Mouse (Mus musculus): ENCODE results near the gene Trpm8. TPM values are rescaled to one million over a fixed set of nuclear protein-coding genes. Genes with fewer than 3 reads are reported as not detected.

The Trpm8 gene
- total and polyA plus RNA-seq, 2 experiments from 2014 or later, result 0.36 to 0.38 TPM

GRCm38 (mm10) chr1:88235894-88236415 lies 41.5 kb upstream of the Trpm8 start:
- Histone ChIP-seq H3K4me3 (ENCODE audit: low read depth, low read length) (no peak overlapping the region), H3K9ac (no peak overlapping the region), H3K36me3 (ENCODE audit: insufficient read depth) (no peaks in the 10 kb centered on the region), H3K4me1 (ENCODE audit: insufficient read depth) (no peaks in the 10 kb centered on the region), H3K4me2 (ENCODE audit: low read depth) (no peak overlapping the region), H3K27me3 (ENCODE audit: insufficient read depth, low read length) (no peaks in the 10 kb centered on the region), H3K27ac (ENCODE audit: low read depth, low read length) (no peak overlapping the region), H3K9me3 (ENCODE audit: low read length) (peaks cover 98% of the 10 kb centered on the region)
- ATAC-seq, result no peak
- no peak for DNase-seq
- no peak for TF ChIP-seq CTCF (IDR thresholded peaks at IDR 0.05; ENCODE audit: low read depth)
- WGBS, result 60% methylated on average over 4 of the region's 4 CpGs

DNA sequence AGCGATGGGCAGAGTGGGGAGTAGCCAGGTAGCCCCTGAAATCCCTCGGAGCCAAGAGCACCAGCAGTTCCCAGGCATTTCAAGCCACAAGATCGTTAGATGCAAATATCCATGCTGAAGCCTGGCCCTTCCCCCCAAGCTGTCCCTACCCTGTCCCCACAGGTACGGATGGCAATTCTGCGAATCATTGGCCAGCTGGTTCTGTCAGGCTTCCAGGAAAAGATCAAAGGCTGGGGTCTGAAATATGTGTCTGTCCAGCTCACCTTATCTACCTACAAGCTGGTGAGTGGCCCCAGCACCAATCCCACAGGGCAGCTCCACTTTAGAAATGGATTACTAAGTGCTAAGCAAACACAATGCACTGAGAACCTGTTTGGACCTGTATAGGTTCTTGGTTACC lies 40.1 kb upstream of the Trpm8 start:
- DNase-seq, result no peak
- no peak overlapping the region for H3K4me2 ChIP-seq (ENCODE audit: low read depth)
- no peak for ATAC-seq
- no peak overlapping the region for H3K27ac ChIP-seq (ENCODE audit: low read depth, low read length)
- peaks cover 98% of the 10 kb centered on the region for H3K9me3 ChIP-seq (ENCODE audit: low read length)
- WGBS, result 79% methylated on average over 5 of the region's 5 CpGs
- no peaks in the 10 kb centered on the region for H3K4me1 ChIP-seq (ENCODE audit: insufficient read depth)
- H3K36me3 ChIP-seq (ENCODE audit: insufficient read depth), result no peaks in the 10 kb centered on the region
- no peak for TF ChIP-seq CTCF (IDR thresholded peaks at IDR 0.05; ENCODE audit: low read depth)
- H3K9ac ChIP-seq, result no peak overlapping the region
- H3K4me3 ChIP-seq (ENCODE audit: low read depth, low read length), result no peak overlapping the region
- no peaks in the 10 kb centered on the region for H3K27me3 ChIP-seq (ENCODE audit: insufficient read depth, low read length)

GRCm38 (mm10) chr1:88238771-88239170 lies 38.7 kb upstream of the Trpm8 start:
- no peak for ATAC-seq
- DNase-seq, result no peak
- 81% methylated on average over 6 of the region's 6 CpGs for WGBS

GRCm38 (mm10) chr1:88240072-88240471 lies 37.4 kb upstream of the Trpm8 start:
- H3K27me3 ChIP-seq (ENCODE audit: insufficient read depth, low read length), result no peaks in the 10 kb centered on the region
- H3K9me3 ChIP-seq (ENCODE audit: low read length), result peaks cover 97% of the 10 kb centered on the region
- TF ChIP-seq CTCF (IDR thresholded peaks at IDR 0.05; ENCODE audit: low read depth), result no peak
- no peak overlapping the region for H3K4me2 ChIP-seq (ENCODE audit: low read depth)
- ATAC-seq (no peak), DNase-seq (no peak)
- WGBS, result 75% methylated on average over 5 of the region's 5 CpGs
- H3K36me3 ChIP-seq (ENCODE audit: insufficient read depth), result no peaks in the 10 kb centered on the region
- no peak overlapping the region for H3K9ac ChIP-seq
- H3K27ac ChIP-seq (ENCODE audit: low read depth, low read length), result no peak overlapping the region
- no peaks in the 10 kb centered on the region for H3K4me1 ChIP-seq (ENCODE audit: insufficient read depth)
- H3K4me3 ChIP-seq (ENCODE audit: low read depth, low read length), result no peak overlapping the region

More at GRCm38 (mm10) chr1:88238771-88239170, 38.7 kb upstream of the Trpm8 start:
- no peak overlapping the region for H3K27ac ChIP-seq (ENCODE audit: low read depth, low read length)
- H3K27me3 ChIP-seq (ENCODE audit: insufficient read depth, low read length), result no peaks in the 10 kb centered on the region
- H3K4me2 ChIP-seq (ENCODE audit: low read depth), result no peak overlapping the region
- TF ChIP-seq CTCF (IDR thresholded peaks at IDR 0.05; ENCODE audit: low read depth), result no peak
- no peak overlapping the region for H3K4me3 ChIP-seq (ENCODE audit: low read depth, low read length)
- peaks cover 97% of the 10 kb centered on the region for H3K9me3 ChIP-seq (ENCODE audit: low read length)
- H3K4me1 ChIP-seq (ENCODE audit: insufficient read depth), result no peaks in the 10 kb centered on the region
- H3K9ac ChIP-seq, result no peak overlapping the region
- no peaks in the 10 kb centered on the region for H3K36me3 ChIP-seq (ENCODE audit: insufficient read depth)

- no peaks in the 10 kb centered on the region for H3K27me3 ChIP-seq (ENCODE audit: insufficient read depth, low read length)
- H3K27ac ChIP-seq (ENCODE audit: low read depth, low read length), result no peak overlapping the region
- H3K4me2 ChIP-seq (ENCODE audit: low read depth), result no peak overlapping the region
- peaks cover 97% of the 10 kb centered on the region for H3K9me3 ChIP-seq (ENCODE audit: low read length)
- DNase-seq, result no peak
- no peak overlapping the region for H3K9ac ChIP-seq
- H3K4me3 ChIP-seq (ENCODE audit: low read depth, low read length), result no peak overlapping the region
- H3K36me3 ChIP-seq (ENCODE audit: insufficient read depth), result no peaks in the 10 kb centered on the region
- WGBS, result 74% methylated on average over 4 of the region's 4 CpGs
- no peaks in the 10 kb centered on the region for H3K4me1 ChIP-seq (ENCODE audit: insufficient read depth)
- no peak for ATAC-seq
- no peak for TF ChIP-seq CTCF (IDR thresholded peaks at IDR 0.05; ENCODE audit: low read depth)
These were observed 36.9 kb upstream of the Trpm8 start for GRCm38 (mm10) chr1:88240579-88240978.

DNA sequence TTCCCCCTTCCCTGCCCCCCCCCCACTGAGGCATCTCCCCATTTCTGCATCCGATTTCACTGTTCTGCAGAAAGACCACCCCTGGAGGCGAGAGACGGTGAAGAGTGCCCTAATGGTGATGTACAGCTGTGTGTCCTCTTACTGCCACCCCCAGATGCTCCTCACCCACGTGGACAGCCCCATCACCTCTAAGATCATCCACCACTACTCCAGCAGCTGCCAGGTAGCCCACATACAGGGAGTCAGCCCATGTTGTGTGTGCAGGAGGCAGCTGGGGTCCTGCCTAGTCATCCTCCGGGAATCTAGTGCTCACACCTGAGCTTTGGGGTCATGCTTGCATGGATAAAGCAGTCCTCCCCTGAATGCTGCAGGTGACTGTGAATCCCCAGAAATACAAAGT lies 33.6 kb upstream of the Trpm8 start:
- Histone ChIP-seq H3K4me1 (ENCODE audit: insufficient read depth) (no peaks in the 10 kb centered on the region), H3K9ac (no peak overlapping the region), H3K4me3 (ENCODE audit: low read depth, low read length) (no peak overlapping the region), H3K4me2 (ENCODE audit: low read depth) (no peak overlapping the region), H3K27me3 (ENCODE audit: insufficient read depth, low read length) (no peaks in the 10 kb centered on the region), H3K27ac (ENCODE audit: low read depth, low read length) (no peak overlapping the region), H3K36me3 (ENCODE audit: insufficient read depth) (no peaks in the 10 kb centered on the region), H3K9me3 (ENCODE audit: low read length) (peaks cover 100% of the 10 kb centered on the region)
- DNase-seq, result no peak
- ATAC-seq, result no peak
- whole genome bisulfite sequencing, result 69% methylated on average over 5 of the region's 5 CpGs
- TF ChIP-seq CTCF (IDR thresholded peaks at IDR 0.05; ENCODE audit: low read depth), result no peak

GRCm38 (mm10) chr1:88245881-88246280 lies 31.6 kb upstream of the Trpm8 start:
- H3K9ac ChIP-seq, result no peak overlapping the region
- H3K27me3 ChIP-seq (ENCODE audit: insufficient read depth, low read length), result no peaks in the 10 kb centered on the region
- no peak overlapping the region for H3K4me3 ChIP-seq (ENCODE audit: low read depth, low read length)
- DNase-seq (no peak), ATAC-seq (no peak)
- WGBS, result 80% methylated on average over 6 of the region's 6 CpGs
- H3K9me3 ChIP-seq (ENCODE audit: low read length), result peaks cover 100% of the 10 kb centered on the region
- no peaks in the 10 kb centered on the region for H3K4me1 ChIP-seq (ENCODE audit: insufficient read depth)
- no peaks in the 10 kb centered on the region for H3K36me3 ChIP-seq (ENCODE audit: insufficient read depth)
- no peak for TF ChIP-seq CTCF (IDR thresholded peaks at IDR 0.05; ENCODE audit: low read depth)
- no peak overlapping the region for H3K27ac ChIP-seq (ENCODE audit: low read depth, low read length)
- no peak overlapping the region for H3K4me2 ChIP-seq (ENCODE audit: low read depth)

Measured in forebrain, postnatal 0 days (tissue).